Mouse (Mus musculus): ENCODE results near the gene Atp2b2.

Gene Atp2b2

GRCm38 (mm10) chr6:114013801-114014200 is 28.6 kb downstream of the Atp2b2 start:
- DNase-seq (ENCODE audit: extremely low read depth, insufficient read length, low spot score) = no peak

- no peak for DNase-seq (ENCODE audit: extremely low read depth, insufficient read length, low spot score)
These were observed 29.6 kb downstream of the Atp2b2 start for GRCm38 (mm10) chr6:114012834-114013233.

- DNase-seq (ENCODE audit: extremely low read depth, insufficient read length, low spot score) = no peak
These were observed 30.4 kb downstream of the Atp2b2 start for GRCm38 (mm10) chr6:114011976-114012375.

DNA sequence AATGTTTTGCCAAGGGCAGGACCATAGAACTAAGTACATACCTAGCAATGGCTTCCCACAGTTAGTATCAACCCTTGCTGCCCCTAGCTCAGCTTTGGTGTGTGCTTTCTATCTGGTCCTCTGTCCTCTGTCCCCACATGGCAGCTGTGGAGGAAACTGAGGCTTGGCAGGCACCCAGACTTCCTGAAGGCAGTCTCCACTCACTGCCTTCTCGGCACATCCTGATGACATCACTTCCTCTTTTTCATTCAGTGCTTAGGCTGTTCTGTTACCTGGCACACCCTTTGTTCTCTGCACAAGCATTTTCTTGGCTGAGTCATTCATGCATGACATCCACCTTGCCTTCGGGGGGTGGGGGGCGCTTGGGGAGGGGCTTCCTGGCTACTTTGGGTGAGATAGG is 38.6 kb downstream of the Atp2b2 start:
- no peak for DNase-seq (ENCODE audit: extremely low read depth, insufficient read length, low spot score)

DNA sequence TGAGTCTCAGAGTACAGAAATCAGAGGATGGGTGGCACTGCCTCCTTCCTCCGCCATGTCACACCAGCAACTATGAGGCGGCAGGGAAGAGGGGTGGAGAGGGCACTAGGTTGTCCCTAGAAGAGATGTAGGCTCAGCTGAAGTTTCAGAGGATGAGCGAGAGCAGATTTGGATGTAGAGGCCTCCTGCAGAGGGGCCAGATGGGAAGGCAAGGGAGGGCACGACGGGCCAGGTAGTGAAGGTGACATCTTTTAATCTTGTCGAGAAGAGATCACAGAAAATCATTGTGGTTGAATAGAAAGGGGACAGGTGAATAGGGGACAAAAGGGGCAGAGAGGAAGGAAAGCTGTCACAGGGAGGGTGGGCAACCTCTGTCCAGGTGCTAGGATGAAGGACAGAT is 41.5 kb downstream of the Atp2b2 start:
- DNase-seq (ENCODE audit: extremely low read depth, insufficient read length, low spot score) = no peak

- no peak for DNase-seq (ENCODE audit: extremely low read depth, insufficient read length, low spot score)
These were observed 42.1 kb downstream of the Atp2b2 start for GRCm38 (mm10) chr6:114000304-114000703.

GRCm38 (mm10) chr6:113998413-113998812 is 44.0 kb downstream of the Atp2b2 start:
- no peak for DNase-seq (ENCODE audit: extremely low read depth, insufficient read length, low spot score)

GRCm38 (mm10) chr6:113994176-113994575 is 48.2 kb downstream of the Atp2b2 start:
- no peak for DNase-seq (ENCODE audit: extremely low read depth, insufficient read length, low spot score)

- no peak for DNase-seq (ENCODE audit: extremely low read depth, insufficient read length, low spot score)
These were observed 50.3 kb downstream of the Atp2b2 start for GRCm38 (mm10) chr6:113992101-113992500.

DNA sequence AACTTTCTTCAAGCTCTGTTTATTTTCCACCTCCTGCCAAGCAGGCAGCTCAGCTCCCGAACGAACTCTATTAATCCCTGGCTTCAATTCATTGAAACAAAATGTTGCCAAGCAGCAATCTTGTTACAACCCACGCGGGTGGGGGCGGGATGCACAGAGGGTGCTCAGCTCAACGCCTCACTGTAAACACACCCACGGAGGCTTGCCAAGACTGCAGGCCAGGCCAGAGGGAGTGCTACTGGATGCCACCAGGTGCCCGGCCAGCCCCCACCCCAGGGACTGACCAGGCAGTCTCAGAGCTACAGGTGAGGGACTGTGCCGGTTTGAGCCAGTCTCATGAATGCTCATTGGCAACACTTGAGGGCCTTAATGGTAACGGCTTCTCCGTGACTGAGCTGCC is 50.9 kb downstream of the Atp2b2 start:
- DNase-seq (ENCODE audit: extremely low read depth, insufficient read length, low spot score) = no peak

- no peak for DNase-seq (ENCODE audit: extremely low read depth, insufficient read length, low spot score)
These were observed 52.4 kb downstream of the Atp2b2 start for GRCm38 (mm10) chr6:113990044-113990443.

DNA sequence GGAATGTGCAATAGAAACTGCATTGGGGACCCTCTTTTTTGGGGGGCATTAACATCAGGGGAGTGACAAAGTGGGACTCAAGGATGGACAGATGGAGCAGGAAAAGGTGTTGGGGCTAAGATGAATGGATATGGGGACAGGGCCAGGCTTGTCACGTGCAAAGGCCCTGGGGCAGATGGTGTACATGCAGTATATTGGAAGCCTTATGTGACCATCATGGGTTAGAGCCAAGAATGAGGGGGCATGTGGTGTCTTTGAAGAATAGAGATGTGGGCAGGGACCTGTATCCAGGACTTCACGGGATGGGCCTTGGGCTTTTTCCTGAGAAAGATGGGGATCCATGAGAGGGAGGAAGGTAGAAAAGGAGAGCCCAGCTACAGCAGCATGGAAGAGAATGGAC is 53.9 kb downstream of the Atp2b2 start:
- no peak for DNase-seq (ENCODE audit: extremely low read depth, insufficient read length, low spot score)

DNA sequence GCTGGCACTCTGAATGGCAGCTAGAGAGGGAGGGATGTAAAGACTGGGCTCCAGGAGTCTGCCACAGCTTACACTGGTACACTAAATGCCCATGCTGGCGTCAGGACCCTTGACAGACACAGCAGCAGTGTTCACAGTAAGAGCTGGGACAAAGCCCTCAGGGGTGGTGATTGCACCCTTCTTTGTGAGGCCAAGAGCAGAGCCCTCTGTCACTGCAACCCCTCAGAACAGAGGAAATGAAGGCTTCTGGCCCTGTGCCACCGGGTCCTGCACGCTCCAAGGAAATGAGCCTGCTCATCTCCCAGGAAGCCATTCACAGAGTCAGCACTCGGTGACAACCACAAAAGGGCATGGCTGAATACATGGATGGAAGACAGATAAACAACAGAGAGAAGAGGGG is 55.7 kb downstream of the Atp2b2 start:
- no peak for DNase-seq (ENCODE audit: extremely low read depth, insufficient read length, low spot score)

GRCm38 (mm10) chr6:113978673-113979072 is 63.7 kb downstream of the Atp2b2 start:
- DNase-seq (ENCODE audit: extremely low read depth, insufficient read length, low spot score) = no peak

GRCm38 (mm10) chr6:113978091-113978650 is 64.2 kb downstream of the Atp2b2 start:
- DNase-seq (ENCODE audit: extremely low read depth, insufficient read length, low spot score) = no peak

DNA sequence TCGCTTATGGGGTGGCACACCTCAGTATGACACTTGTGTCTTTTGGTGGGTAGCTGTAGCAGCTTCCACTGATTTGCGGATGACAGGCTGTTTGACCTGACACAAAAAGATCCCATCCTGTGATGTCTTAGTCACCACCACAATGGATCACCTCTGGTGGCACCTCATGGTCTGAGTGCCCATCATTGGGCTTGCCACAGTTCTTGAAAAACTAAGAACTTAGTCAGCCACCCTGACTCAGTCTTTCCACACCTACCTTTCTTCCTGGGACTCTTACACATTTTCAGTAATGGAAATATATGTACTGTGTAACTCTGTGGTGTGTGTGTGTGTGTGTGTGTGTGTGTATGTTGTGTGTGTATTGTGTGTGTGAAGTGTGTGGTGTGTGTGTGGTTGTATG is 71.5 kb downstream of the Atp2b2 start:
- no peak for DNase-seq (ENCODE audit: extremely low read depth, insufficient read length, low spot score)

- no peak for DNase-seq (ENCODE audit: extremely low read depth, insufficient read length, low spot score)
These were observed 71.9 kb downstream of the Atp2b2 start for GRCm38 (mm10) chr6:113970464-113970863.

DNA sequence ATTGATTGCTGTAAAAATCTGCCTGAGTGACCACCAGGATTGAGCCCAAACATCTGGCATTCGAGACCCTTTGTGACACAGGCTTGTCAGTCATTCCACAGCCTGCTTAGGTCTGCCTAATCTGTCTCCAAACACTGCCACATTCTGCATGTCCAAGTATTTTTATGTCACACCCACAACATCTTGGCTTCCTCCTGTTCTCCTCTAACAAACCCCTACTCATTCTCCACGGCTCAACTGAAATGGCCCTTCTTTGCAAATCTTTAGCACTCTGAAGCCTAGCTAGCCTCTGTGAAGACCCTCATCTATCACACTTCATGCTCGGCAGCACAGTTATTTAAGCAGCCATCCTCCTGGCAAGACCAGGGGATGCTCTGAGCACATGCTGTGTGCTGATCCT is 72.7 kb downstream of the Atp2b2 start:
- DNase-seq (ENCODE audit: extremely low read depth, insufficient read length, low spot score) = no peak

DNA sequence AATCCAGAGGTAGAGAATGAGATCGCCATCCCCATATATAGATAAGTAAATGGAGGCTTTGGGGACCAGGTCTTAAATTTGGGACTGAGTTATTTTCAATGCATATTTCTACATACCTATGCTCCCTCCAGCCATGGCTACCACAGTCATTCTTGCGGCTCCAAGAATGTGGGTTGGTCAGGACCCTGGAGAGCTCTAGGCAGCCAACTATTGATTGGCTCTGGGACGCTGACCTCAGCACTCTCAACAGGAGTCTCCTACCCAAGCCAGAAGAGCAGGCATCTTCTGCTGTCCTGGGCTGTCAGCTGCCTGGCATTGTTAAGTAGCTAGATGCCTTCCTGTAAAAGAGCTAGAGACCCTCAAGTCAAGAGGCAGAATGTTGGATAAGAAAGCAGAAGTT is 79.6 kb downstream of the Atp2b2 start:
- DNase-seq (ENCODE audit: extremely low read depth, insufficient read length, low spot score) = no peak

DNA sequence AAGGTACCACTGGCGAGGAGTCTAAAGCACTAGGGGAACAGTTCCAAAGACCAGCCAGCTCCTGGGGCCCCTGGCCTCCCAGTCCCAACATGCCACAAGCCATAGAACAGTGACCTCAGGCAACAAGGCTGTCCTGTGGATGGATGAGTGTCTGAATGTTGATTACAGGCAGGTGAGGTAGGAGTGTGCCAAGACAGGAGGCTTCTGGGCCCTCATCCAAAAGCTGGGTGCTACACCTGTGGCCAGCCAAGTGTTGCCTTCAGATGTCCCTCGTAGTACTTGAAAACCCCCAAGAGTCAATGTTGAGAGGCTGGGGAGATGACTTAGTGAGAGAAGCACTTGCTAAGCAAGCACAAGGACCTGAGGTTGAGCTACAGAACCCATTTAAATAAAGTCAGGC is 80.8 kb downstream of the Atp2b2 start:
- no peak for DNase-seq (ENCODE audit: extremely low read depth, insufficient read length, low spot score)

- no peak for DNase-seq (ENCODE audit: extremely low read depth, insufficient read length, low spot score)
These were observed 83.1 kb downstream of the Atp2b2 start for GRCm38 (mm10) chr6:113959336-113959735.

GRCm38 (mm10) chr6:113958714-113959113 is 83.7 kb downstream of the Atp2b2 start:
- DNase-seq (ENCODE audit: extremely low read depth, insufficient read length, low spot score) = no peak

DNA sequence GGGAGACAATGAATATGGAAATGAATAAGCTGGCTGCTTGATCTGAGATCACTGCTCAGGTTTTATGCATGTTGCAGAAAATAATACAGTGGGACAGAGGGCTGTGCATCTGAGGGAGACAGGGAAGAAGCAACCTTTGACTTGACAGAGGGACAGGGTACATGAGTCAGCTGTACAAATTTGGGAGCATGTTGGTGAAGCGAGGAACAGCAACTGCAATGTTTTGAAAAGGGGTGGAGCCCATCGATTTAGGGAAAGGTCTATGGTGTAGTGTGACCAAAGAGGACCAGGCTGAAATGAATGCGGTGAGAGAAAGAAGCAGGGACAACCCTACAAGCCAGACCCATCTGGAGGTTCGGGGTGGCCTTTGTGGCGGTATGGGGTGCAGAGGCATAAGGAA is 84.4 kb downstream of the Atp2b2 start:
- DNase-seq (ENCODE audit: extremely low read depth, insufficient read length, low spot score) = no peak
